Mouse (Mus musculus) embryonic facial prominence, embryonic 11.5 days (tissue): ENCODE measurements around the gene Prdx6. TPM values are rescaled to one million over a fixed set of nuclear protein-coding genes. Genes with fewer than 3 reads are reported as not detected.

Experiments used
- ATAC-seq: fragments of 200-750 bp; cut with Nextera tagmentation; replicated peaks from 2 replicates; pipeline ENCODE4 v1.8.0; 2017; ENCODE audit warnings: low read depth; ENCODE audit not compliant: insufficient number of reproducible peaks, low FRiP score, low TSS enrichment
- DNase-seq: peaks from one replicate; pipeline ENCODE4 v3.0.0-alpha.2; 2015; ENCODE audit warnings: low spot score
- H3K27ac ChIP-seq: fragments of 300-500 bp; sonication (generic); replicated peaks from 2 replicates; pipeline ENCODE4 v1.5.1; 2014; ENCODE audit warnings: mild to moderate bottlenecking, low read depth, low read length, control low read depth
- H3K27me3 ChIP-seq: fragments of 300-500 bp; sonication (generic); 2 replicates; pipeline ENCODE4 v1.6.1; 2014; ENCODE audit warnings: mild to moderate bottlenecking, low read length, moderate library complexity, mixed read lengths; ENCODE audit not compliant: control insufficient read depth, insufficient read depth
- H3K36me3 ChIP-seq: fragments of 300-500 bp; sonication (generic); replicated peaks from 2 replicates; pipeline ENCODE4 v1.6.1; 2014; ENCODE audit warnings: low read depth, mild to moderate bottlenecking, low read length, moderate library complexity, mixed read lengths; ENCODE audit not compliant: control insufficient read depth, insufficient read depth
- H3K4me1 ChIP-seq: fragments of 300-500 bp; sonication (generic); 2 replicates; pipeline ENCODE4 v1.6.1; 2014; ENCODE audit warnings: low read length, mixed read lengths; ENCODE audit not compliant: control insufficient read depth, insufficient read depth
- H3K4me2 ChIP-seq: fragments of 300-500 bp; sonication (generic); 2 replicates; pipeline ENCODE4 v1.6.1; 2014; ENCODE audit warnings: low read depth, mild to moderate bottlenecking, control low read depth, low read length, moderate library complexity
- H3K4me3 ChIP-seq: fragments of 300-500 bp; sonication (generic); 2 replicates; pipeline ENCODE4 v1.5.1; 2014; ENCODE audit warnings: low read depth, low read length, control low read depth
- H3K9ac ChIP-seq: fragments of 300-500 bp; sonication (generic); replicated peaks from 2 replicates; pipeline ENCODE4 v1.6.1; 2014; ENCODE audit warnings: mild to moderate bottlenecking, control low read depth, low read length
- H3K9me3 ChIP-seq: fragments of 300-500 bp; sonication (generic); replicated peaks from 2 replicates; pipeline ENCODE4 v1.6.1; 2016; ENCODE audit warnings: mild to moderate bottlenecking, low read length, inconsistent platforms, mixed read lengths; ENCODE audit not compliant: control insufficient read depth
- WGBS: fragments of 180-500 bp; shearing (Covaris S2); extraction: QIAGEN DNeasy Blood & Tissue Kit; methylation state at CpG from one replicate; pipeline ENCODE4 v1.1.7; 2014; 5-methylcytosine and 5-hydroxymethylcytosine counted together
- polyA plus RNA-seq: library from polyadenylated mRNA; unstranded; fragments of >200 nt; fragmentation: Nextera tagmentation; extraction: Ambion mirVana; gene quantifications from 2 replicates; pipeline ENCODE4 v1.2.1, GENCODE M21; 2014

Prdx6 gene
- polyA plus RNA-seq, result 642 and 648 TPM in 2 replicates

GRCm38 (mm10) chr1:161250604-161251416 lies at the start of gene Prdx6:
Prdx6 (minus strand) TSS chr1:161251219.
- peak; percentile 92 for ATAC-seq
- peak; percentile 90 for DNase-seq
- under 1% methylated on average over 62 of the region's 66 CpGs for WGBS
- Histone ChIP-seq H3K4me3 (peak within 1 kb of the TSS; percentile 85), H3K27ac (peak within 1 kb of the TSS; percentile 0; the same call in 1 of the 2 replicates), H3K4me1 (peaks cover 2% of the 10 kb centered on the region; the same call in 1 of the 2 replicates), H3K9ac (peak within 1 kb of the TSS; percentile 92), H3K9me3 (no peaks in the 10 kb centered on the region), H3K36me3 (no peaks in the 10 kb centered on the region; the same call in 1 of the 2 replicates), H3K27me3 (no peaks in the 10 kb centered on the region), H3K4me2 (peak within 1 kb of the TSS; percentile 89)

DNA sequence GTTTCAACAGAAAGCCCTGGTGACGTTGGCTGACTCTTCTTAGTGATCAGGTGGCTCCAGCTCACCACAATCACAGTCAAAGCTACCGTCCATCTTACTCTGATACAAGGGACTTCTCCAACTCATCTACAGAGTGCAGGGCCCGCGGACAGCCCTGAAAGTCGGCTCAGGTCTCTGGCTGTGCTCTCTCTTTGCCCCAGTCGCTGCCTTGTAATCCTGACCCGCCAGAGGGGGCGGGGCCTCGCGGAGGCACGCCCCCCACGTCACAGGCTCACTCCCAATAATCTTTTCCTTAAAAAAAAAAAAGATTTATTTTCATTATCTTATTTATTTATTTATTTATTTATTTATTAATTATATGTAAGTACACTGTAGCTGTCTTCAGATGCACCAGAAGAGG lies 37.2 kb upstream of the Prdx6 start:
- H3K4me3 ChIP-seq, result no peak overlapping the region
- H3K9me3 ChIP-seq, result no peaks in the 10 kb centered on the region
- 48% methylated on average over 12 of the region's 12 CpGs for WGBS
- no peaks in the 10 kb centered on the region for H3K36me3 ChIP-seq
- H3K27me3 ChIP-seq, result no peaks in the 10 kb centered on the region
- no peak overlapping the region for H3K9ac ChIP-seq
- H3K27ac ChIP-seq, result no peak overlapping the region
- DNase-seq (no peak), ATAC-seq (no peak)
- no peaks in the 10 kb centered on the region for H3K4me1 ChIP-seq
- H3K4me2 ChIP-seq, result no peak overlapping the region

DNA sequence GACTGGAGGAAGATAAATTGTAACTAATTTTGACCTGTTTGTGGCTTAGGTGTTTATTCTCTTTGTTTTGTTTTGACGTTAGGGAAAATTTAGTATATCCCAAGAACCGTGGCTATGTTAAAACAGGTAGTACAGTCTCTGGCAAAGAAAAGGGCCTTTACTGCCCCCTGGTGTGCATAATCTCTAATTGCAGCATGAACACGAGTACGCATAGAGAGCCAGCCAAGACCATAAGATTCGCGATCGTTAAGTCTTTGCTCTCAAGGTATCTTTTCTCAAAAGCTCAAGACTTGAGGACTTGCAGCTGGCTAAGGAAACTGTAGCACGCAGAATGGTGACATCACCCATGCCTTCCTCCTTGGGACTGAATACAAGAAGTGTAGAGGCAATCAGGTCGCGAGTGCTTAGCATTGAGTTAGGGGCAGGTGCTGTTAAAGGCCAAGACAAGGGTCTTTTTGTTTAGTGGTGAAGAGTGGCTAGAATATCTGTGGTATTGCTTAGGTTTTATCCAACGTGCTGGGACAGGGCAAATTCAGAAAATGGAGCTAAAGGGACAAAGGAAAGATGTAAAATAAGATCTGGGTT lies 35.8 kb upstream of the Prdx6 start:
- H3K27ac ChIP-seq, result no peak overlapping the region
- H3K4me3 ChIP-seq, result no peak overlapping the region
- ATAC-seq, result no peak
- H3K9me3 ChIP-seq, result no peaks in the 10 kb centered on the region
- H3K36me3 ChIP-seq, result no peaks in the 10 kb centered on the region
- H3K4me1 ChIP-seq, result no peaks in the 10 kb centered on the region
- H3K9ac ChIP-seq, result no peak overlapping the region
- WGBS, result 29% methylated on average over 11 of the region's 11 CpGs
- DNase-seq, result peak; percentile 77
- H3K4me2 ChIP-seq, result no peak overlapping the region
- H3K27me3 ChIP-seq, result no peaks in the 10 kb centered on the region

DNA sequence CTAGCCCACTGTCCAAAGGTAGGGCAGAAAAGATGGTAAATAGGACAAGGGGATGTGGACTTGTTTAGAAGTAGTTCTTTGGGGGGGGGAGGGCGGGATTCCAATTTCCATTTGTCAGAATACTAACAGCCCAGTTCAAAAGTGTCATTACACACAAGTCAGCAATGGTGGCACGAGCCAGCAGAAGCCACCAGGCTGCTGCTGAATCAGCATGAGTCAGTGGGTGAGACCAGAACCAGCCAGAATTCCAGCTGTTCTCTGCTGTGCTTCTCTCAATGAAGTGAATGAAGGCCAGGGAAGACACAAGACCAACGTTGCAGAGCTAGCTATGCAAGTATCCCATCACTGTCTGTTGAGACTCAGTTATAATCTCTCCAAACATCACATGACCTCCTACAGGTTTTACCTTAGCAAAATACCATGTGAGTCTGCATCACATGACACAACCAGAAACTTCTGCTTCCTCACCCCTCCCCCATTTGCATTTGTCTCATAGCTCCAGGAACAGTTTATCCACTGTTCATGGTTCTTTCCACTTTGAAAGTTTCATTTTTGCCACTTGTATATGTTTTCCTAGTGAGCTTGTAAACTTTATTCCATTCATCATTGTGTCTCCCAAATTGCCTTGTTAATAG lies 30.2 kb upstream of the Prdx6 start:
- no peak overlapping the region for H3K27ac ChIP-seq
- no peak overlapping the region for H3K4me3 ChIP-seq
- H3K27me3 ChIP-seq, result no peaks in the 10 kb centered on the region
- no peaks in the 10 kb centered on the region for H3K4me1 ChIP-seq
- WGBS, result 73% methylated on average over 3 of the region's 3 CpGs
- H3K9ac ChIP-seq, result no peak overlapping the region
- H3K36me3 ChIP-seq, result no peaks in the 10 kb centered on the region
- H3K4me2 ChIP-seq, result no peak overlapping the region
- H3K9me3 ChIP-seq, result no peaks in the 10 kb centered on the region
- ATAC-seq (no peak), DNase-seq (no peak)

DNA sequence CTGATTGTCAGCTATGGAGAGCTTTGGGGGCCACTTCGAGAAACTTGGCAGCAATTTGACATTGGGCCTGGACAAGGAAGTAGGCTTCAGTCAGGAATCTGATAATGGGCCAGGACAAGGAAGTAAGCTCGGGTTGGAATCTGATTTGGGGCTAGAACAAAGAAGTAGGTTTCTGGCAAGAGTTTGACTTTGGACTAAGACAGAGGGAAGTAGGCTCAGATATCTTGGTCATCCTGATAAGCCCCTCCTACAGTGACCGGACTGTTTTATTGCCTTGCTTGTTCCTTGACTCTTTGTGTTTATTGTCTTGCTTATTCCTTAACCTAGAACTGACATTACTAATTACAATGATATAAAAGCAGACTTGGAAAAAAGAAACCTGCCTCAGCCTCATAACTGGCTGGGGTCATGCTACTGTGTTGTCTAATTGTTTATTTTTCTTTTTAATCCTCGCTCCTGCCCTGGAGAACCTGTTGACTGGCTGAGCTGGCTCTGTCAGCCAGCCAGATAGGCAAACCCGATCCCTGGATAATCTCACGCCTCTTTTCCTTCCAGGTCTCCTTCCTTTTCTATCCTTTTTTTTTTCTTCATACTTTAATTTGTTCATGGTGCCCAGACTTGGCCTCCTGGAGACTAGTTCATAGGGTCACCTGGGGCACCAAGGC lies 28.4 kb upstream of the Prdx6 start:
- Histone ChIP-seq H3K4me1 (no peaks in the 10 kb centered on the region), H3K9ac (no peak overlapping the region), H3K9me3 (no peaks in the 10 kb centered on the region), H3K4me2 (no peak overlapping the region), H3K27me3 (no peaks in the 10 kb centered on the region), H3K4me3 (no peak overlapping the region), H3K36me3 (no peaks in the 10 kb centered on the region), H3K27ac (no peak overlapping the region)
- ATAC-seq (no peak), DNase-seq (no peak)
- 56% methylated on average over 6 of the region's 6 CpGs for WGBS

DNA sequence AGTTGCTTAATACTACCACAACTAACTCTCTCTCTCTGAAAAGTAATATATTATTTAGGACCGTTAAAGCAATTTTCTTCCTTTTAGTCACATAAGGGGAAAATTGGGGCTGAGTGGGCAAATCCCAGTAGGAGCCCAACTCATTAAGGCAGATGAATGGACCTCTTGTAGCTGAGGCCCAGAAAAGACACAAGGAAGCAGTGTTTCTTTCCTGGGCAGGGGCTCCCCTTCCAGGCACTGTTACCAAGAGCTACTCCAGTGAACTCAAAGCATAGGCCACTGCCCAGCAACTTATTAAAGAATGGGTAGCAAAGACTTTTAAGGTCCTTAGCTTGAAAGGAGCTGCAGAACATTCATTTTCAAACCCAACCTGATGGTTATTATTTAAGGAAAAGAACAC lies 22.5 kb upstream of the Prdx6 start:
- Histone ChIP-seq H3K4me1 (no peaks in the 10 kb centered on the region), H3K4me3 (no peak overlapping the region), H3K9me3 (no peaks in the 10 kb centered on the region), H3K27ac (no peak overlapping the region), H3K9ac (no peak overlapping the region), H3K4me2 (no peak overlapping the region), H3K27me3 (no peaks in the 10 kb centered on the region), H3K36me3 (no peaks in the 10 kb centered on the region)
- 22% methylated on average over 1 of the region's 1 CpGs for WGBS
- ATAC-seq (no peak), DNase-seq (peak; percentile 22)

DNA sequence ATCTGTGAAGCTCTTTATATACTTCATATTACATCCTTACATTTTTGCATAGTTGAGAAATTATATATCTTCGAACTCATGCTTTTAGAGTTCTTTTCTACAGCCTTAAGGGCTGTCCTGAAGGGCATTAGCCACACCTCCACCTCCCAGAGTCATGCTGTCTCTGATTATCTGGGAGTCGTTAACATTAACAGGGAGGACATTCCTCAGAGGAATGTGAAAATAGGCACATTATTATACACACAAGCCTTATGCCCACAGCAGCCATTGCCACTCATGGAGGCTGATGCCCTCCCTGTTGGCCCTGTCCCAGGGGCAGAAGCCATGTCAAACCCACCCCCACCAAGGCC lies 20.4 kb upstream of the Prdx6 start:
- H3K36me3 ChIP-seq, result no peaks in the 10 kb centered on the region
- no peaks in the 10 kb centered on the region for H3K4me1 ChIP-seq
- no peak for ATAC-seq
- H3K9ac ChIP-seq, result no peak overlapping the region
- WGBS, result 50% methylated on average over 2 of the region's 2 CpGs
- no peaks in the 10 kb centered on the region for H3K27me3 ChIP-seq
- no peaks in the 10 kb centered on the region for H3K9me3 ChIP-seq
- DNase-seq, result no peak
- no peak overlapping the region for H3K27ac ChIP-seq
- no peak overlapping the region for H3K4me2 ChIP-seq
- H3K4me3 ChIP-seq, result no peak overlapping the region
